Mouse (Mus musculus): Measurements from ENCODE around the gene Mob3c. TPM values are rescaled to one million over a fixed set of nuclear protein-coding genes. Genes with fewer than 3 reads are reported as not detected.
A peak's percentile ranks its signal among the peaks of the same experiment; 100 is the strongest.

The Mob3c gene
- polyA plus RNA-seq, 1 experiment from 2014 or later = 2.5 TPM

DNA sequence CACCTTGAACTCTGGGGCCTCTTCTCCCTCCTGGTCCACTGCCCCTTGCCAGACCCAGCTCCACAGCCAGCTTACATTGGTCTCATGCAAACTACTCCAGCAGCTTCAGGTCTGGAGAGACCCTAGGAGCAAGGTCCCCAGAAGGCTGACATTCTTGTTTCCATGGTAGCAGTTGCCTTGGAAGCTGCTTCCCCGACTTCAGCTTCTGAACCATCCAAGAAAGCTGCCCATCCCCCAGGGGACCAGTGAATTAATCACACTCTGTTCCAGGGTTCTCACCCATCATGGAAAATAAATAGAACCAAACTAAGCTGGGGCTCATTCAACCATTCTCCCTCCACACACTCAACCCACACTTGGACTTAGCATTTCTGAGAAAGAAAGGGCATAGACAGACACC is 53.3 kb downstream of the Mob3c start:
- H3K9ac ChIP-seq (ENCODE audit: low read length) = no peak overlapping the region
- ATAC-seq (ENCODE audit: low FRiP score) (peak; percentile 73), DNase-seq (ENCODE audit: low spot score, missing footprints) (peak; percentile 95)
- peak overlapping the region; percentile 32; the same call in 1 of the 2 replicates for H3K27ac ChIP-seq (ENCODE audit: low read depth, low read length)
- H3K4me3 ChIP-seq (ENCODE audit: low read depth, low read length) = no peak overlapping the region
- no peaks in the 10 kb centered on the region for H3K27me3 ChIP-seq (ENCODE audit: control insufficient read depth, insufficient read depth, low read length)
- no peaks in the 10 kb centered on the region for H3K9me3 ChIP-seq (ENCODE audit: control insufficient read depth, low read length)
- peaks cover 2% of the 10 kb centered on the region; the same call in 1 of the 2 replicates for H3K36me3 ChIP-seq (ENCODE audit: control insufficient read depth, insufficient read depth, low read length)
- peak overlapping the region; percentile 5; the same call in 1 of the 2 replicates for H3K4me2 ChIP-seq
- 0% methylated on average over 1 of the region's 1 CpGs for WGBS
- peaks cover 55% of the 10 kb centered on the region for H3K4me1 ChIP-seq (ENCODE audit: control insufficient read depth, insufficient read depth, low read length)

DNA sequence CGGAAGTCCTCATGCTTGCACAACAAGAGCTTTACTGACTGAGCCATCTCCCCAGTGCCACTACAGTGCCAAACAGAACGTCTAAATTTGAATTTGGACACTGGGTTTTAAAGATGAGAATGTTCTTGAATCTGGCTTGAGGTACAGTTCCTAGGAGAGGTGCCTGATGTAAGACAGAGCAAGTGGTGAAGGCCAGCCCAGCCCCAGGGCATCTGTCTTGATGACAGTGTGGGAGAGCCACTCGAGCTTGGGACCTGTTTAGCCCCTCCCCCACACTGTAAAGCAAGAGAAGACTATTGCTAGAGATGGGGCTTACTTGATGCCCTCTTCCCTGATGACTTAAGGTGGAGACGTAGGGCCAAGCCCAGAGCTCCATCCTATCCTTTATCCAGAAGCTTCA is 54.3 kb downstream of the Mob3c start:
- 66% methylated on average over 4 of the region's 4 CpGs for WGBS

DNA sequence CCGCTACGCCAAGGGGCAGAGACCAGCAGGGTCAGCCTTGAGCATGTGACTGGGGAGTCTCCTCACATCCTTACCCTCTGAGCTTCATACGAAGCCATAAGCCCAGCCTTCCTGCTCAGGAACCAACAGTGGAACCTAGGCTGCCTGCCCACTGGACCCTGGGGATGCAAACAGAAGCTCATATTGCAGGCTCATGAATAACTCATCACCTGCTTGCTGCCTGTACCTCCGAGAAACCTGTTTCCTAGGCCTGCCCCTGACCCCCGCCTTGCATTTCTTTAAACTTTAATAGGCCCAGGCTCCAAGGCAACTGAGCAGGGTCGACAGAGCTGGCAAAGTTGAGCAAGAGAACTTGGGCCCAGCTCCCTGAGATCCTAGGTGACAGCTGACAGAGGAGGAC is 56.1 kb downstream of the Mob3c start, which contains the start of gene Kncn:
TSS of gene Kncn (plus strand) at position 379 of the 400 bp plus-strand sequence.
- Histone ChIP-seq H3K4me3 (ENCODE audit: low read depth, low read length) (no peak within 1 kb of the TSS), H3K4me2 (no peak within 1 kb of the TSS), H3K9me3 (ENCODE audit: control insufficient read depth, low read length) (no peaks in the 10 kb centered on the region), H3K27ac (ENCODE audit: low read depth, low read length) (no peak within 1 kb of the TSS), H3K4me1 (ENCODE audit: control insufficient read depth, insufficient read depth, low read length) (peaks cover 31% of the 10 kb centered on the region), H3K9ac (ENCODE audit: low read length) (no peak within 1 kb of the TSS), H3K36me3 (ENCODE audit: control insufficient read depth, insufficient read depth, low read length) (no peaks in the 10 kb centered on the region), H3K27me3 (ENCODE audit: control insufficient read depth, insufficient read depth, low read length) (peaks cover 2% of the 10 kb centered on the region; the same call in 1 of the 2 replicates)
- DNase-seq (ENCODE audit: low spot score, missing footprints) (no peak), ATAC-seq (ENCODE audit: low FRiP score) (no peak)
- WGBS = 72% methylated on average over 6 of the region's 6 CpGs

More for the DNA sequence above, 54.3 kb downstream of the Mob3c start:
- DNase-seq (ENCODE audit: low spot score, missing footprints) (no peak), ATAC-seq (ENCODE audit: low FRiP score) (no peak)
- Histone ChIP-seq H3K27ac (ENCODE audit: low read depth, low read length) (no peak overlapping the region), H3K9ac (ENCODE audit: low read length) (no peak overlapping the region), H3K4me3 (ENCODE audit: low read depth, low read length) (no peak overlapping the region), H3K36me3 (ENCODE audit: control insufficient read depth, insufficient read depth, low read length) (no peaks in the 10 kb centered on the region), H3K4me1 (ENCODE audit: control insufficient read depth, insufficient read depth, low read length) (peaks cover 50% of the 10 kb centered on the region), H3K4me2 (no peak overlapping the region), H3K9me3 (ENCODE audit: control insufficient read depth, low read length) (no peaks in the 10 kb centered on the region), H3K27me3 (ENCODE audit: control insufficient read depth, insufficient read depth, low read length) (no peaks in the 10 kb centered on the region)

Other genes starting within 250 kb of the Mob3c start
- gene Cyp4a32, start 227.1 kb upstream of the Mob3c start, polyA plus RNA-seq (2014; fragmentation: Nextera tagmentation; extraction: Ambion mirVana) = not detected in 2 replicates
- gene Cyp4b1, start 180.4 kb upstream of the Mob3c start, polyA plus RNA-seq (2014; fragmentation: Nextera tagmentation; extraction: Ambion mirVana) = 0.12 TPM in 1 of 2 replicates, not detected in the other
- gene Efcab14, start 90.3 kb upstream of the Mob3c start, polyA plus RNA-seq (2014; fragmentation: Nextera tagmentation; extraction: Ambion mirVana) = 42.8 and 46.4 TPM in 2 replicates
- gene Tex38, start 47.1 kb upstream of the Mob3c start, polyA plus RNA-seq (2014; fragmentation: Nextera tagmentation; extraction: Ambion mirVana) = 0.41 TPM in 1 of 2 replicates, not detected in the other
- gene Atpaf1, start 43.3 kb upstream of the Mob3c start, polyA plus RNA-seq (2014; fragmentation: Nextera tagmentation; extraction: Ambion mirVana) = 42.3 and 50.9 TPM in 2 replicates
- gene Mknk1, start 11.1 kb downstream of the Mob3c start, polyA plus RNA-seq (2014; fragmentation: Nextera tagmentation; extraction: Ambion mirVana) = 17.9 and 22.3 TPM in 2 replicates
- not detected in 2 replicates for gene Kncn, start 56.3 kb downstream of the Mob3c start, polyA plus RNA-seq (2014; fragmentation: Nextera tagmentation; extraction: Ambion mirVana)
- gene 6430628N08Rik, start 62.6 kb downstream of the Mob3c start, polyA plus RNA-seq (2014; fragmentation: Nextera tagmentation; extraction: Ambion mirVana) = 0.33 TPM in 1 of 2 replicates, not detected in the other
- 15.1 and 15.9 TPM in 2 replicates for gene Dmbx1, start 111.8 kb downstream of the Mob3c start, polyA plus RNA-seq (2014; fragmentation: Nextera tagmentation; extraction: Ambion mirVana)
- gene Faah, start 189.8 kb downstream of the Mob3c start, polyA plus RNA-seq (2014; fragmentation: Nextera tagmentation; extraction: Ambion mirVana) = 1.8 TPM in 2 replicates
- 22.2 and 24.7 TPM in 2 replicates for gene Nsun4, start 225.8 kb downstream of the Mob3c start, polyA plus RNA-seq (2014; fragmentation: Nextera tagmentation; extraction: Ambion mirVana)
- 398 and 455 TPM in 2 replicates for gene Uqcrh, start 247.0 kb downstream of the Mob3c start, polyA plus RNA-seq (2014; fragmentation: Nextera tagmentation; extraction: Ambion mirVana)
- gene Lrrc41, start 247.2 kb downstream of the Mob3c start, polyA plus RNA-seq (2014; fragmentation: Nextera tagmentation; extraction: Ambion mirVana) = 64.1 and 67.5 TPM in 2 replicates